Mouse (Mus musculus) testis, postnatal 10 days (tissue): ENCODE measurements around the gene Vwa5b1.

Experiments
- DNase-seq: peaks from one replicate; pipeline ENCODE4 v3.0.0; 2021; ENCODE audit warnings: low spot score

The Vwa5b1 gene

DNA sequence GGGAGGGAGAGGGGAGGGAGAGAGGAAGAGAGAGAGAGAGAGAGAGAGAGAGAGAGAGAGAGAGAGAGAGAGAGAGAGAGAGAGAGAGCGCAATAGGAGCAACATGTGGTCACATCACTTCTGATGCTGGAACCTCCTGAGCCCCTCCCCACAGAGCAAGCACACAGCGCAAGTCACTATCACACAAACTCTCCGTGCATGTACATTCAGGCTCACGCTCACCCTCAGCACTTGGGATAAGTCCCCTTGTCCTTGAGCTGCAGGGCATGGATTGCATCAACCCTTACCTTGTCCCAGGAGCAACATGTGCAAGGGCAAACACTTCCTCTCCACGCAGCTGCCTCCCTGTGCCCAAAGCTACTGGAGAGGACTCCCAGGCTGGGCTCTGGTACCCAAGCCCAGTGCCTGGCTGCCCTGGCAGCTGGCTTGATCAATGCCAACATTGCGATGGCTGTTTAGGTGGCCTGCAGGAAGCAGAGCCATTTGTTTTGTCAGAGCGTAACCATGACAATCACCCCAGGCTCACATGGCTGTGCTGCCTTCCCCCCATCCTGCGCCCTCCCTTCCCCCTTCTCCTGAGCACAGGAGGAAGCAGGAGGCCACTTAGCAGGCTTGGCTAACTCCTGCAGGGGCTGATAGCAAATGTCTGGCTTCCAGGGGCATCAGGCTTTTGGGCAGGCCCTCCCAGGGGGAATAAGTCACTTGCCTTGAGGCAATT, at the start of gene Vwa5b1:
Vwa5b1 (minus strand) TSS at position 457 of the 718 bp plus-strand sequence.
- DNase-seq: no peak

DNA sequence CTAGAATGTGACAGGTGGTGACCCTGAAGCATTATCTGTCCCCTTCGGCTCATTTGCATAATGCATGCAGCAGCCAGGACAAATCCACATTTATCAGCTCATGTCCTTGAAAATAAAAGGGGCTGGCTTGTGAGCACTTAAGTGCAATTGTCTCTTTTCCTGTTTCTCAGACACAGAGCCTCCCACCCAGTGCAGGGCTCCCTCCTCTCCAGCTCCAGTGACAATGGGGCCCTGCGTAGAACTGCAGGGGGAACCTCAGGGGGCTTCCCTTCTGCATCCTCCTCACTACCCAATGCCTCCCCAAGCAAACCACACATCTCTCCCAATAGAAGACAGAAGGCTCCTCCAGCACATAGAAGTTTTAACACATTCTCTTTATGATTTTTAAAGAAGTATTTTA, 47.1 kb upstream of the Vwa5b1 start:
- DNase-seq: no peak

GRCm38 (mm10) chr4:138680124-138680523, 44.4 kb upstream of the Vwa5b1 start:
- DNase-seq: no peak

GRCm38 (mm10) chr4:138677579-138677978, 41.9 kb upstream of the Vwa5b1 start:
- DNase-seq: peak; percentile 65

DNA sequence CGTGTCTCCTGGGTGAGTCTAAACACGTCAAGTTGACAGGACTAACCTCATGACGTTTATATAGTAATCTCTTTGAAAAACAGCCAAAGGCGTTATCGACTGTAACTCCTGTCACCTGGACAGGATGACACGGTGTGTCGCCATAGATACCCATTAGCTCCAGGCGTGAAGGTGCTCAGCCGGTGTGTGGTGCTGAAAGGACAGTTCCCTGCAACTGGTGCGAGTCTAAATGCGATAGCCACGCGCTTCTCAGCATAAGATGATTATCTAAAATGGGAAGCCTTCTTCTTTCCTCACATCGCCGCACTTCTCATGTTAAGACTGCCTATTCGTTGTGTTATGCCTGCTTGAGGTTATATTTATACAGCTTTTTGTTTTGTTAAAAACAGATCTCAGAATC, 40.8 kb upstream of the Vwa5b1 start:
- peak; percentile 51 for DNase-seq

DNA sequence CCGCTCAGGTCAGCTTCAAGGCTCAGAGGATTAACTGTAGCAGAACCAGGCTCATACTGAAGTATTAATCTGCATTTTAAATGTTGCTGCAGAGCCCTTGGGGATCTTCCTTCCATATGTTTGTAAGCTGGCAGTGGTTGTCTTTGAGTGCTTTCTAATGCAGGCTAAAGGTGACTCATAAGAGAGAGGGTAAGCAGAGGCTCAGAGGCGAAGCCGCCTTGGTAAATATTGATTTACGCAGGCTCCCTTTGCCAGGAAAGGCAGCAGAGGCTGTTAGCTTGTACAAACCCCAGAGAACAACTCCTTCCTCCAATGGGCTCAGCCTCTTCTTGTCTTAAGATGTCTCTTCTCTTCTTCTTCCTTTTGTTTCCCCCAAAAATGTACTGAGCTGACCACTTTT, 36.5 kb upstream of the Vwa5b1 start:
- DNase-seq: no peak

DNA sequence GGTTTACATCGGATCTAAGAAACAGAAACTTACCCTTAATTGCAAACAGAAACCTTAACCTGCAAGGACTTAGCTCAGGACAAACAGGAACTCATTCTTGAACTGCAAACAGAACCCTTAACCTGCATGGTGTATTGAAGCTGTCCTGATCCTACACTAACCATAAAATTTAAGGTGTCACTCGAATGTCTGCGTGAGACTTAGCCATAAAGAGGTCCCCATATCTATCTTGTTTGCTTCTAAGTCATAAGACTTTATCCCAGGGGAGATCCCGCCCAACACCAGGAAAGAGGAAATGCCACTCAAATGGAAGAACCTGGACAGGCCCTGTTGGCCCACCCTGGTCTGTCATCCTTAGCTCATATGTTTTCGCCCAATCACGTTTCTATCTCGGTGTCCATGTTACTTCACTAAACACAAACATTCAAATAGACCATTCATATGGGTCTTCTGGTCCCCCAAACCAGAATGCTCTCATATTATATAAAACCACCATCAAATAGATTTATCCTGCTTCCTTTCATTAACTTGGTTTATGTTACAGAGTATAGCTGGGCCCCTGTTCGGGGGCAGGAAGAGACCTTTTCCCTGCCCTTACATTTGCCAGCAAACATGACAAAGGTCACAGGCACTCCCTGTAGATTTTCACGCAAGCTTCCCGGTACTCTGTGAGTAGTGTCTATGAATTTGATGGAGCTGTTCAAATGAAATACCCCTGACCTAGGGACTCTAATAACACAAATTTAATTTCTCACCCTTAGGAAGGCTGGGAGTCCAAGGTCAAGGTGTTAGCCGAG, 34.6 kb upstream of the Vwa5b1 start:
- no peak for DNase-seq

- no peak for DNase-seq
Measured at GRCm38 (mm10) chr4:138666521-138666920, 30.8 kb upstream of the Vwa5b1 start.

DNA sequence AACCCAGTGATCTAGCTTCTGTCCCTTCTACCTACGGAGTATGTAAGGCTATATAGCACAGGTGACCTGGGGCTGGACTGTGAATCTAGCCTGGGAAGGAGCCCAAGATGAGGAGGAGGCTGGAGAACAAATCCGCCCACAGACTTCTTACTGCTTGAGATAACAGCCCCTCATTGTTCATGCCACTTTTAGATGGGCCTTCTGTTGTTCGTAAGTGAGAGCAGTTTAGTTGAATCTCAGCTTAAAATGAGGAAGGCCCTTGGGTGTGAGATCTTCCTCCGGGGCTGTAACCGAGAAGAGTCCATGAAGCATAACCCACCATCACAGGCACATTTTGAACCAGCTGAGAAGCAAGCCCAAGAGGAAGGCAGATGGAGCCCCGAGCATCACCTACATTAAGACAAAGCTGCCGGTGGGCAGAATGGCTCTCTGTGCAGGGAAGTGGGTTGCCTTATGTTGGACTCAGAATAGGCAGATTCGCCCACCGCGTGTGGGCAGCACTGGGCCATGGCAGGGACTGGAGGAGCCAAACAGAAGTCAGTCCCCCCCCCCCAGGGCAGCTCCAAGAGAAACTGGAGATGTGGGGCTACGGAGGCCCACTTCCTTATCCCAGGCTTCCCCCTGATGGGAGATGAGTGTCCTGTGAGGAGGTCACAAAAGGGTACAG, 24.4 kb upstream of the Vwa5b1 start:
- no peak for DNase-seq

DNA sequence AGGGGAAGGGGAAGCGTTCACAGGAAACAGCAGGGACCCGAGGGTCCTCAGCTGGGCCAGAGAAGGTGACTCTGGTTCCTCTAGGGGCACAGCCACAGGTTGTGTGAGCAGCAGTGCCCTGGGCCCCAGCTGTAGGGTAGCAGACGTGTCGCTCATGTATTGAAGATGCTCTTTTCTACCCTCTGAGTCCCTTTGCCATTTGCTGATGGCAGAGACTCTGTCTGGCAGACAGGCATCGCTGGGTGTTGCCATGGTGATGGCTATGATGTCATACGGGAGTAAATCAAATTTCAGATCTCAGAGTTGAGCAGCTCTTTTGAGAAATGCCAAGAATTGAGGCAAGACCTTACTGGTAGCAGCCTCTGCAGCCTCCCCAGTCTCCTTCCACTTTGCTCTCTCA, 17.4 kb upstream of the Vwa5b1 start:
- DNase-seq: no peak

DNA sequence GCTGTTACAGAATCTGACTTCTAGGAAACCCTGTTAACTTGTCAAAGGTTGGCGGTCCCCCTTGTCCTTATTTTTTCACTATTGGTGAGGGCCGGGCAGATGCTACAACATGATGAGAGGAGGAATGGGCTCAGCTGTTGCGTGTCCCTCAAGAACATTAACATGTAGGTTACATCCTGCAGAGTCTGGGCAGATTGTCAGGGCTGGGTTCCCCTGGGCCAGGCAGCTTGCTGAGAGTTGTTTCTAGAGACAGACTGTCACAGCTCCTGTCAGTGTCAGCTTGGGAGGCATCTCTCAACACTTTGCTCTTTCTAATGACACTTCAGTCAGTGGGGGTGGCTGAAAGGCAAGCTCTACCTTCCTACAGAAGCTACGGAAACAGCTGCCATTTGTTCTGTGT, 16.2 kb upstream of the Vwa5b1 start:
- DNase-seq: no peak

DNA sequence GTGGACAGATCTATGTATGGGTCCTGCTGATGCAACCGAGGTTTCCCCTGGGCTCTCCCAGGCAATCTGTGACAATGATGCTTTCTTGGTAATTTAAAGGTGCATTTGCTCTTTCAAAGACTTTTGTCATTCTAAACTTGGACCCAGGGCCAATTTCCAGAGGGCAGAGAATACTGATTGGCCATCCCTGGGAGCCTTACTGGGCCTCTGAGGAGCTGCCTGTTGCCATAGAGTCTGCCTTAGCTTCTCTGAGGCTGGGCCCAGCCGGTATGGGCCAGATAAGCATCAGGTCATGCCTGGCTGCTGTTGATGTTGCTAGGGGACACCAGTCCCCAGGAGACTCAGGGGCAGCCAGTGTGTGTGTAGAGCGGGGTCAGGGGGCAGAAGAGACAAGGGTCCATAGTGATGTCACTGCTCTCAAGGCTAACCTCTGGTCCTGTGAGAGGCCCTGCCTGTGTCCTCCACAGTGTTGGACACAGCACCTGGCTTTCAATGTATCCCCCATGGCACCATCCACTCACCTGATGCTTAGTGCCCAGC, 12.5 kb upstream of the Vwa5b1 start:
- no peak for DNase-seq

DNA sequence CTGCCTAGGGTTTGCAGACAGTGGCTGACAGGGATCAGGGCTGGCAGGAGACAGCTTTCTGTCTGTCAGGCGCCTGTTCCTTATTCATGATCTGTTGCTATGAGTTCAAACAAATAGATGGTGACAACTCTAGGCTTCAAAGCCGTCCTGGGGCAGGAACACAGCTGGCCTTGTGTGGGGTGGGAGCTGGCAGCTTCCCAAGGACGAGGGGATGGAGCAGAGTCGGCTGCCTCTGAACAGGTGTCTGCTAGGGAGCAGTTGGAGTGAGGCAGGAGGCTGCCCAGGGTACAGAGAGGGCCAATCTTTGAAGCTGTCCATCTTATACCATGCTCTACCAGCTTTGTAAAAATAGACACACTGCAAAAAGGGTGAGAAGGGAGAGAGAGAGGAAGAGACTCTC, 6.6 kb upstream of the Vwa5b1 start:
- no peak for DNase-seq

- DNase-seq: no peak
Measured at GRCm38 (mm10) chr4:138636146-138636511, 445 bp upstream of the Vwa5b1 start.

- no peak for DNase-seq
Measured at GRCm38 (mm10) chr4:138628256-138628655, 7.4 kb downstream of the Vwa5b1 start.

DNA sequence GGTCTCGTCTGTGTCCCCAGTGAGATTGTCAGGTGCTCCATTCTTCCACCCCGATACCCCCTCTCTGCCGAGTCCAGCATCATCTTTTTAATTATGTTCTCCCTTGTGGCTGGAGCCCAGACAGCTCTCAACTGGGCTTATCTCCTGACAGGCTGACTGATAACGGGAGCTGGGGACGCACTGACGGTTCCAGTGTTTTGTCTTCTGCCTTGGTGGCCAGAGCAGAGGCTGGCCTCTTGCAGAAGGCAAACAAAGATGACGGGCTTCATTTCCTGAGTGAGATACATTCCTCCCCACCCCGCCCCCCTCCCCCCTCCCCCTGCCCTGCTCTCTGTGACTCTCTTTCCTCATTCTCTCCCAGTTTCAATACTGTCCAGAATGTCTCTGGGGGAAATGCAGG, 21.2 kb downstream of the Vwa5b1 start:
- DNase-seq: no peak

DNA sequence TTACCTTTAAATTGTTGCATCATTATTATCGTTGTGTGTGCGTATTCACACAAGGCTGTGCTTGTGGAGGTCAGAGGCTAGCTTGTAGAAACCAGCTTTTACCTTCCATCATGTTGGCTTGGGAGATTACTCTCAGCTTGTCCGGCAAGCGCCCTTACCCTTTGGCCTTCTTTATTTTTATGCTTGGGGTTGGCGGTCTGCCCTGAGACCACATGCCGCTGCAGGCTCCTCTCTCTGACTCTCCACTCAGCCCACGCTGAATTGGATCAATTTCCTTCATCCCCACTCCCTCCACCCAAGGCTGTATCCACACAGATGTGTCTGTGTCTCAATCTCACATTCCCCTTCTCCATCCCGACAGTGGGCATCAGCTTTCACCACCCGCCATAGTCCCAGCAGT, 33.8 kb downstream of the Vwa5b1 start:
- DNase-seq: no peak

DNA sequence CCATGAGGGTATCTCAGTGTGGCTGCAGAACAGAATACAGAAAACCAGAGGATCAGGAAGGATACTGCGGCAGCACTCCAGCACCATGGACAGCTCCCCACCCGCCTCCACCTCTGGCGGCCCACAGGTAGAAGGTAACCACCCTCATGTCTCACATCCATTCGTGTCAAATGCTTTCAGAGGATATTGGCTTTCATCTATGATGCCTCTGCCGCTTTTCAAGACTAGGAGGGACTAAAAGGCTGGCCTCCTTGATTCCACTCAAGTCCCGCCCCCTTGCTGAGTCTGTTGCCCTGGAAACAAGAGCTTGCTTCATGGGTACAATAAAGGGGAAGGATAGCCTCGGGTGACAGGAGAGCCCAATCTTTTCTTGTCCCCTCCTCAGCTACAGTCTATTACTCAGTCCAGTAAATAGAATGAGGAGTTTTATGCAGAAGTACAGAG, 37.8 kb downstream of the Vwa5b1 start:
- peak; percentile 77 for DNase-seq

- no peak for DNase-seq
Measured at GRCm38 (mm10) chr4:138596391-138597130, 39.1 kb downstream of the Vwa5b1 start.

- no peak for DNase-seq
Measured at GRCm38 (mm10) chr4:138584946-138585345, 50.7 kb downstream of the Vwa5b1 start.

GRCm38 (mm10) chr4:138582446-138582845, 53.2 kb downstream of the Vwa5b1 start:
- no peak for DNase-seq

- DNase-seq: no peak
Measured at GRCm38 (mm10) chr4:138578406-138578805, 57.3 kb downstream of the Vwa5b1 start.
